Comparison of ENCODE assay signal across 9 mouse cellular contexts in genomic region chr15:78205192-78205591, GRCm38 (mm10). TPM values are rescaled to one million over a fixed set of nuclear protein-coding genes. Genes with fewer than 3 reads are reported as not detected.
DNase-seq lines count a peak whose midpoint lies in the region; ATAC-seq and TF ChIP-seq lines count a peak whose summit lies in the region.
"Had no signal": no experiment of that assay in that cellular context is flagged by ENCODE, and none has a peak within 500 bp of the region (broad histone marks: within the 10 kb centered on the region; RNA-seq: fewer than 3 reads in every experiment).

No protein-coding gene starts in this region.

- peak; percentile 64 for ATAC-seq in forebrain, postnatal 0 days
- no peak for ATAC-seq in forebrain, embryonic 12.5 days (ENCODE audit: low FRiP score)
- ATAC-seq in embryonic facial prominence, embryonic 11.5 days (replicated peaks; ENCODE audit: insufficient number of reproducible peaks, low FRiP score, low TSS enrichment, low read depth) = no peak
- ATAC-seq in erythroblast, adult 5-6 weeks (replicated peaks; ENCODE audit: low FRiP score, poor library complexity, severe bottlenecking) = no peak
- no peak for ATAC-seq in monocyte, adult 5-6 weeks (replicated peaks; ENCODE audit: insufficient number of reproducible peaks, low FRiP score, low TSS enrichment, poor library complexity, severe bottlenecking)

- 45% methylated on average over 3 of the region's 3 CpGs for WGBS in forebrain, postnatal 0 days
- WGBS in forebrain, embryonic 12.5 days = 43% methylated on average over 3 of the region's 3 CpGs
- WGBS in embryonic facial prominence, embryonic 11.5 days = 42% methylated on average over 3 of the region's 3 CpGs

- 0 out of 2 replicates have a peak, but pooled peaks cover 4% of the 10 kb centered on the region for H3K4me1 ChIP-seq in forebrain, postnatal 0 days (ENCODE audit: insufficient read depth)
- peaks cover 10% of the 10 kb centered on the region for H3K4me1 ChIP-seq in forebrain, embryonic 12.5 days
- no peaks in the 10 kb centered on the region; the same call in 1 of the 2 replicates for H3K4me1 ChIP-seq in embryonic facial prominence, embryonic 11.5 days (ENCODE audit: control insufficient read depth, insufficient read depth, low read length)

- no peak overlapping the region for H3K9ac ChIP-seq in forebrain, postnatal 0 days
- H3K9ac ChIP-seq in forebrain, embryonic 12.5 days = no peak overlapping the region
- no peak overlapping the region for H3K9ac ChIP-seq in embryonic facial prominence, embryonic 11.5 days (replicated peaks; ENCODE audit: low read length)
- H3K9ac ChIP-seq: heart, embryonic 15.5 days had no signal

- no peak overlapping the region for H3K4me3 ChIP-seq in forebrain, postnatal 0 days (ENCODE audit: low read depth, low read length)
- no peak overlapping the region for H3K4me3 ChIP-seq in forebrain, embryonic 12.5 days (replicated peaks)
- no peak overlapping the region for H3K4me3 ChIP-seq in embryonic facial prominence, embryonic 11.5 days (ENCODE audit: low read depth, low read length)
- H3K4me3 ChIP-seq: heart, embryonic 15.5 days had no signal

- no peak overlapping the region for H3K4me2 ChIP-seq in forebrain, postnatal 0 days (ENCODE audit: low read depth)
- H3K4me2 ChIP-seq in forebrain, embryonic 12.5 days = no peak overlapping the region
- no peak overlapping the region for H3K4me2 ChIP-seq in embryonic facial prominence, embryonic 11.5 days (ENCODE audit: low read depth, low read length)

- peak; percentile 53 for TF ChIP-seq CTCF in forebrain, postnatal 0 days (IDR thresholded peaks at IDR 0.05; ENCODE audit: low read depth)

- H3K36me3 ChIP-seq in forebrain, postnatal 0 days (ENCODE audit: insufficient read depth) = no peaks in the 10 kb centered on the region
- no peaks in the 10 kb centered on the region for H3K36me3 ChIP-seq in forebrain, embryonic 12.5 days (replicated peaks)
- no peaks in the 10 kb centered on the region for H3K36me3 ChIP-seq in embryonic facial prominence, embryonic 11.5 days (replicated peaks; ENCODE audit: control insufficient read depth, insufficient read depth, low read depth, low read length)
- H3K36me3 ChIP-seq: heart, embryonic 15.5 days had no signal

- H3K9me3 ChIP-seq in forebrain, postnatal 0 days (ENCODE audit: low read length) = no peaks in the 10 kb centered on the region
- H3K9me3 ChIP-seq in forebrain, embryonic 12.5 days = no peaks in the 10 kb centered on the region
- no peaks in the 10 kb centered on the region for H3K9me3 ChIP-seq in embryonic facial prominence, embryonic 11.5 days (replicated peaks; ENCODE audit: control insufficient read depth, low read length)

- peak; percentile 47 for DNase-seq in forebrain, postnatal 0 days
- DNase-seq in ovary, postnatal 14 days (ENCODE audit: low spot score) = peak; percentile 18
- no peak for DNase-seq in ovary, adult 18-20 months (ENCODE audit: low spot score)
- DNase-seq in embryonic facial prominence, embryonic 11.5 days (ENCODE audit: low spot score) = peak; percentile 23
- peak; percentile 15 for DNase-seq in kidney, postnatal 14 days

- no peak overlapping the region for H3K27ac ChIP-seq in forebrain, postnatal 0 days (ENCODE audit: low read depth, low read length)
- H3K27ac ChIP-seq in forebrain, embryonic 12.5 days = no peak overlapping the region
- H3K27ac ChIP-seq in embryonic facial prominence, embryonic 11.5 days (replicated peaks; ENCODE audit: low read depth, low read length) = no peak overlapping the region
- H3K27ac ChIP-seq: heart, embryonic 15.5 days had no signal

- peaks cover 12% of the 10 kb centered on the region; the same call in 1 of the 2 replicates for H3K27me3 ChIP-seq in forebrain, postnatal 0 days (ENCODE audit: insufficient read depth, low read length)
- peaks cover 59% of the 10 kb centered on the region for H3K27me3 ChIP-seq in forebrain, embryonic 12.5 days
- H3K27me3 ChIP-seq in embryonic facial prominence, embryonic 11.5 days (ENCODE audit: control insufficient read depth, insufficient read depth, low read length) = peaks cover 17% of the 10 kb centered on the region

RNA-seq across cellular contexts. Expression of gene Pvalb, which starts 1.0 kb away (rescaled TPM):
- total RNA-seq in forebrain, postnatal 0 days (2014; rRNA removed) = 0.33 and 0.77 TPM in 2 replicates
- polyA plus RNA-seq in forebrain, postnatal 0 days (2015; fragmentation: Nextera tagmentation; extraction: Ambion mirVana) = 1.8 and 2.8 TPM in 2 replicates
- polyA plus RNA-seq in forebrain, embryonic 12.5 days (2016; fragmentation: Nextera tagmentation; extraction: Ambion mirVana) = not detected in 2 replicates
- 0.22 TPM in 1 of 2 replicates, not detected in the other for polyA plus RNA-seq in embryonic facial prominence, embryonic 11.5 days (2014; fragmentation: Nextera tagmentation; extraction: Ambion mirVana)
- total RNA-seq in erythroblast, adult 5-6 weeks (2015; ENCODE audit: low replicate concordance) = not detected in 2 replicates
- total RNA-seq in erythroblast, adult 5-6 weeks (2017; ENCODE audit: low replicate concordance) = not detected in 2 replicates
- 0.49 TPM in 1 of 3 replicates, not detected in the others for total RNA-seq in monocyte, adult 5-6 weeks (2017)

RNA-seq across cellular contexts. Expression of gene Ift27, which starts 31.3 kb away (rescaled TPM):
- 41.2 and 43.1 TPM in 2 replicates for total RNA-seq in forebrain, postnatal 0 days (2014; rRNA removed)
- 134 and 145 TPM in 2 replicates for polyA plus RNA-seq in forebrain, postnatal 0 days (2015; fragmentation: Nextera tagmentation; extraction: Ambion mirVana)
- 127 and 131 TPM in 2 replicates for polyA plus RNA-seq in forebrain, embryonic 12.5 days (2016; fragmentation: Nextera tagmentation; extraction: Ambion mirVana)
- polyA plus RNA-seq in embryonic facial prominence, embryonic 11.5 days (2014; fragmentation: Nextera tagmentation; extraction: Ambion mirVana) = 111 and 115 TPM in 2 replicates
- 15.7 and 24.4 TPM in 2 replicates for total RNA-seq in erythroblast, adult 5-6 weeks (2015; ENCODE audit: low replicate concordance)
- 2.0 and 4.6 TPM in 2 replicates for total RNA-seq in erythroblast, adult 5-6 weeks (2017; ENCODE audit: low replicate concordance)
- total RNA-seq in monocyte, adult 5-6 weeks (2017) = 3.5 to 8.9 TPM (median 4.7 TPM) in 3 replicates

RNA-seq across cellular contexts. Expression of gene Ncf4, which starts 39.4 kb away (rescaled TPM):
- 2.0 and 3.5 TPM in 2 replicates for total RNA-seq in forebrain, postnatal 0 days (2014; rRNA removed)
- polyA plus RNA-seq in forebrain, postnatal 0 days (2015; fragmentation: Nextera tagmentation; extraction: Ambion mirVana) = 0.86 and 1.4 TPM in 2 replicates
- polyA plus RNA-seq in forebrain, embryonic 12.5 days (2016; fragmentation: Nextera tagmentation; extraction: Ambion mirVana) = 2.6 and 3.2 TPM in 2 replicates
- polyA plus RNA-seq in embryonic facial prominence, embryonic 11.5 days (2014; fragmentation: Nextera tagmentation; extraction: Ambion mirVana) = 6.2 and 7.9 TPM in 2 replicates
- total RNA-seq in erythroblast, adult 5-6 weeks (2015; ENCODE audit: low replicate concordance) = 95.7 and 115 TPM in 2 replicates
- 33.8 and 63.7 TPM in 2 replicates for total RNA-seq in erythroblast, adult 5-6 weeks (2017; ENCODE audit: low replicate concordance)
- total RNA-seq in monocyte, adult 5-6 weeks (2017) = 206 to 223 TPM (median 216 TPM) in 3 replicates
